Mouse (Mus musculus): Measurements from ENCODE around the gene Krtap1-3.
"Not testable (repeated sequence)": the region's sequence is repeated elsewhere in the genome, so short reads cannot be mapped to it uniquely, and the experiment has no call there.

The Krtap1-3 gene

GRCm38 (mm10) chr11:99590981-99591380 is at the start of gene Krtap1-3:
TSS of gene Krtap1-3 (minus strand) at chr11:99591339.
- DNase-seq, result no peak

GRCm38 (mm10) chr11:99640926-99641325 is 49.8 kb upstream of the Krtap1-3 start:
- no peak for DNase-seq

GRCm38 (mm10) chr11:99637086-99637485 is 45.9 kb upstream of the Krtap1-3 start:
- DNase-seq, result no peak

- no peak for DNase-seq
Observed at GRCm38 (mm10) chr11:99634653-99635134, 43.6 kb upstream of the Krtap1-3 start, which contains the start of gene Krtap4-2. TSS of gene Krtap4-2 (minus strand) at chr11:99635084.

- no peak for DNase-seq
Observed at GRCm38 (mm10) chr11:99633293-99633692, 42.2 kb upstream of the Krtap1-3 start.

GRCm38 (mm10) chr11:99630890-99631289 is 39.8 kb upstream of the Krtap1-3 start:
- DNase-seq, result no peak

- DNase-seq, result no peak
Observed at GRCm38 (mm10) chr11:99628138-99628537, 37.0 kb upstream of the Krtap1-3 start, which contains the start of gene Krtap4-1. TSS of gene Krtap4-1 (minus strand) at chr11:99628238.

- DNase-seq, result no peak
Observed at GRCm38 (mm10) chr11:99620335-99620734, 29.2 kb upstream of the Krtap1-3 start, which contains the start of gene Gm11562. TSS of gene Gm11562 (minus strand) at chr11:99620435.

- DNase-seq, result no peak
Observed at GRCm38 (mm10) chr11:99614796-99615363, 23.7 kb upstream of the Krtap1-3 start, which contains the start of gene Krtap2-4. TSS of gene Krtap2-4 (minus strand) at chr11:99614846.

- not testable (repeated sequence) for DNase-seq
Observed at GRCm38 (mm10) chr11:99610089-99610488, 18.9 kb upstream of the Krtap1-3 start, which contains the start of gene Gm11937. TSS of gene Gm11937 (minus strand) at chr11:99610189.

- DNase-seq, result no peak
Observed at GRCm38 (mm10) chr11:99609126-99609525, 18.0 kb upstream of the Krtap1-3 start.

GRCm38 (mm10) chr11:99603208-99603607 is 12.1 kb upstream of the Krtap1-3 start, which contains the start of gene Gm11938:
TSS of gene Gm11938 (minus strand) at chr11:99603308.
- not testable (repeated sequence) for DNase-seq

GRCm38 (mm10) chr11:99597742-99598141 is 6.6 kb upstream of the Krtap1-3 start, which contains the start of gene Krtap9-3:
TSS of gene Krtap9-3 (minus strand) at chr11:99598105.
- not testable (repeated sequence) for DNase-seq

GRCm38 (mm10) chr11:99585096-99585495 is 6.0 kb downstream of the Krtap1-3 start:
- no peak for DNase-seq

GRCm38 (mm10) chr11:99583245-99583704 is 7.9 kb downstream of the Krtap1-3 start, which contains the start of gene Krtap1-4:
TSS of gene Krtap1-4 (minus strand) at chr11:99583654.
- no peak for DNase-seq

- no peak for DNase-seq
Observed at GRCm38 (mm10) chr11:99581564-99581963, 9.6 kb downstream of the Krtap1-3 start.

GRCm38 (mm10) chr11:99581051-99581450 is 10.1 kb downstream of the Krtap1-3 start:
- DNase-seq, result no peak

- no peak for DNase-seq
Observed at GRCm38 (mm10) chr11:99580636-99581035, 10.5 kb downstream of the Krtap1-3 start, which contains the start of gene Krtap1-5. TSS of gene Krtap1-5 (minus strand) at chr11:99581016.

- DNase-seq, result peak; percentile 60 to 67
Observed at GRCm38 (mm10) chr11:99574106-99574505, 17.0 kb downstream of the Krtap1-3 start.

GRCm38 (mm10) chr11:99573164-99573563 is 18.0 kb downstream of the Krtap1-3 start:
- no peak for DNase-seq

GRCm38 (mm10) chr11:99566530-99566929 is 24.6 kb downstream of the Krtap1-3 start, which contains the start of gene Krtap3-1:
TSS of gene Krtap3-1 (minus strand) at chr11:99566630.
- DNase-seq, result no peak

GRCm38 (mm10) chr11:99562580-99562979 is 28.6 kb downstream of the Krtap1-3 start:
- no peak for DNase-seq

GRCm38 (mm10) chr11:99559366-99559765 is 31.8 kb downstream of the Krtap1-3 start, which contains the start of gene Gm11939:
TSS of gene Gm11939 (minus strand) at chr11:99559466.
- no peak for DNase-seq
